ENCODE assay signal across 8 mouse cellular contexts in genomic region chr17:88251949-88252521, GRCm38 (mm10).
DNase-seq lines count a peak whose midpoint lies in the region; ATAC-seq and TF ChIP-seq lines count a peak whose summit lies in the region.

No protein-coding gene starts in this region.

- TF ChIP-seq CTCF in kidney, adult 2 months (conservative IDR thresholded peaks at IDR 0.05; ENCODE audit: insufficient read depth, insufficient read length, low read depth, low read length): peak; percentile 61
- TF ChIP-seq CTCF in liver, adult 2 months (IDR thresholded peaks at IDR 0.05; ENCODE audit: low read depth, low read length): peak; percentile 62
- TF ChIP-seq CTCF in midbrain, postnatal 0 days (IDR thresholded peaks at IDR 0.05): peak; percentile 91

- H3K4me3 ChIP-seq in kidney, adult 2 months (ENCODE audit: insufficient read depth, low read depth, low read length): no peak overlapping the region; the same call in 1 of the 2 replicates
- no peak overlapping the region for H3K4me3 ChIP-seq in liver, adult 2 months (ENCODE audit: insufficient read depth, low read depth, low read length)
- peak overlapping the region; percentile 18; the same call in 1 of the 2 replicates for H3K4me3 ChIP-seq in midbrain, postnatal 0 days (ENCODE audit: low read depth, low read length)
- H3K4me3 ChIP-seq in stomach, embryonic 15.5 days (replicated peaks): peak overlapping the region; percentile 19; the same call in 1 of the 2 replicates

- no peak for TF ChIP-seq POLR2A in kidney, adult 2 months (IDR thresholded peaks at IDR 0.05; ENCODE audit: low read depth, low read length)
- no peak for TF ChIP-seq POLR2A in liver, adult 2 months (IDR thresholded peaks at IDR 0.05; ENCODE audit: extremely low read depth, insufficient read depth, low read length)

- H3K27ac ChIP-seq in kidney, adult 2 months (ENCODE audit: insufficient read depth, low read depth, low read length): no peak overlapping the region
- H3K27ac ChIP-seq in liver, adult 2 months (replicated peaks; ENCODE audit: insufficient read depth, low read depth, low read length): no peak overlapping the region
- no peak overlapping the region for H3K27ac ChIP-seq in midbrain, postnatal 0 days (ENCODE audit: low read depth, low read length)
- H3K27ac ChIP-seq in stomach, embryonic 15.5 days: no peak overlapping the region

- H3K79me2 ChIP-seq in liver, adult 2 months (ENCODE audit: control insufficient read depth, insufficient read depth, low read length): no peaks in the 10 kb centered on the region

- peak; percentile 50; the same call in 1 of the 2 replicates for ATAC-seq in midbrain, postnatal 0 days (ENCODE audit: low FRiP score)
- no peak for ATAC-seq in stomach, embryonic 15.5 days (ENCODE audit: insufficient read depth, low FRiP score, low read depth)

- H3K4me1 ChIP-seq in kidney, adult 2 months (ENCODE audit: control insufficient read depth, insufficient read depth, low read length): no peaks in the 10 kb centered on the region
- no peaks in the 10 kb centered on the region for H3K4me1 ChIP-seq in liver, adult 2 months (ENCODE audit: control insufficient read depth, insufficient read depth, low read length)
- peaks cover 6% of the 10 kb centered on the region for H3K4me1 ChIP-seq in midbrain, postnatal 0 days (ENCODE audit: insufficient read depth, low read length)
- peaks cover 9% of the 10 kb centered on the region; the same call in 1 of the 2 replicates for H3K4me1 ChIP-seq in stomach, embryonic 15.5 days

- DNase-seq in urinary bladder, postnatal 25 days (ENCODE audit: low spot score): peak; percentile 46
- DNase-seq in urinary bladder, postnatal 10 days (ENCODE audit: low spot score): no peak
- DNase-seq in embryo, embryonic 10.5 days (ENCODE audit: low spot score): peak; percentile 89
- peak; percentile 50 for DNase-seq in heart, adult 9 months (ENCODE audit: low spot score in 2 of 2)
- DNase-seq in kidney, adult 2 months: peak; percentile 43
- no peak for DNase-seq in liver, adult 2 months (ENCODE audit: extremely low read depth, low read depth, low spot score)
- DNase-seq in midbrain, postnatal 0 days (ENCODE audit: low spot score): peak; percentile 89

- no peak overlapping the region for H3K9ac ChIP-seq in liver, adult 2 months (ENCODE audit: low read depth, low read length)
- H3K9ac ChIP-seq in midbrain, postnatal 0 days (replicated peaks; ENCODE audit: low read length, poor library complexity, severe bottlenecking): no peak overlapping the region; the same call in 1 of the 2 replicates
- H3K9ac ChIP-seq in stomach, embryonic 15.5 days: no peak overlapping the region

- no peaks in the 10 kb centered on the region for H3K9me3 ChIP-seq in midbrain, postnatal 0 days (ENCODE audit: low read length)
- no peaks in the 10 kb centered on the region for H3K9me3 ChIP-seq in stomach, embryonic 15.5 days

- 14% methylated on average over 17 of the region's 17 CpGs for WGBS in kidney, adult 2 months
- WGBS in liver, adult 2 months: 21% methylated on average over 17 of the region's 17 CpGs
- WGBS in midbrain, postnatal 0 days: 14% methylated on average over 17 of the region's 17 CpGs
- WGBS in stomach, embryonic 15.5 days: 12% methylated on average over 17 of the region's 17 CpGs

- H3K4me2 ChIP-seq in midbrain, postnatal 0 days (ENCODE audit: low read depth, low read length, poor library complexity, severe bottlenecking): peak overlapping the region; percentile 45
- peak overlapping the region; percentile 45 for H3K4me2 ChIP-seq in stomach, embryonic 15.5 days

- no peaks in the 10 kb centered on the region for H3K36me3 ChIP-seq in kidney, adult 2 months (ENCODE audit: control insufficient read depth, insufficient read depth, low read length)
- no peaks in the 10 kb centered on the region for H3K36me3 ChIP-seq in liver, adult 2 months (ENCODE audit: control insufficient read depth, insufficient read depth, low read length)
- H3K36me3 ChIP-seq in midbrain, postnatal 0 days (ENCODE audit: insufficient read depth, low read length): no peaks in the 10 kb centered on the region
- no peaks in the 10 kb centered on the region for H3K36me3 ChIP-seq in stomach, embryonic 15.5 days

- H3K27me3 ChIP-seq in kidney, adult 2 months (replicated peaks; ENCODE audit: control insufficient read depth, insufficient read depth, low read length): no peaks in the 10 kb centered on the region
- no peaks in the 10 kb centered on the region for H3K27me3 ChIP-seq in liver, adult 2 months (ENCODE audit: control insufficient read depth, insufficient read depth, low read length)
- H3K27me3 ChIP-seq in midbrain, postnatal 0 days (ENCODE audit: insufficient read depth, low read length): no peaks in the 10 kb centered on the region
- H3K27me3 ChIP-seq in stomach, embryonic 15.5 days (replicated peaks): no peaks in the 10 kb centered on the region

Comparison
In these comparisons a context has a peak if more than half of its experiments do, and no peak if none do; other contexts are left out.
1. DNase-seq: peak in urinary bladder, postnatal 25 days (single experiment), embryo, embryonic 10.5 days (single experiment), heart, adult 9 months (2 of 2), kidney, adult 2 months (single experiment) and midbrain, postnatal 0 days (single experiment); none in urinary bladder, postnatal 10 days (single experiment) and liver, adult 2 months (single experiment).
2. H3K4me3 ChIP-seq: peak in midbrain, postnatal 0 days (single experiment) and stomach, embryonic 15.5 days (single experiment); none in kidney, adult 2 months (single experiment) and liver, adult 2 months (single experiment).
3. Peak in every context shown above with its lines, with median percentiles within 50 percentile points of each other: CTCF ChIP-seq.